Mouse (Mus musculus) ES-Bruce4 (cell line): ENCODE data around the gene Hmgn2. TPM values are rescaled to one million over a fixed set of nuclear protein-coding genes. Genes with fewer than 3 reads are reported as not detected.
"Not testable (repeated sequence)": the region's sequence is repeated elsewhere in the genome, so short reads cannot be mapped to it uniquely, and the experiment has no call there.

Source experiments
- H3K27ac ChIP-seq: 2 replicates; pipeline ENCODE4 v1.5.1; 2012; ENCODE audit warnings: low read length, inconsistent platforms; ENCODE audit not compliant: insufficient read depth
- H3K27me3 ChIP-seq: 2 replicates; pipeline ENCODE4 v1.6.1; 2012; ENCODE audit warnings: mild to moderate bottlenecking, low read length, inconsistent platforms; ENCODE audit not compliant: control insufficient read depth, poor library complexity, insufficient read depth, severe bottlenecking
- H3K36me3 ChIP-seq: 2 replicates; pipeline ENCODE4 v1.6.1; 2012; ENCODE audit warnings: inconsistent platforms, mild to moderate bottlenecking, low read length, moderate library complexity; ENCODE audit not compliant: control insufficient read depth, poor library complexity, insufficient read depth, severe bottlenecking
- H3K4me1 ChIP-seq: one replicate; pipeline ENCODE4 v1.8.1; 2011; ENCODE audit warnings: low read length; ENCODE audit not compliant: control insufficient read depth, insufficient read depth
- H3K4me3 ChIP-seq: 2 replicates; pipeline ENCODE4 v1.5.1; 2011; ENCODE audit warnings: low read depth, mild to moderate bottlenecking, low read length
- H3K9ac ChIP-seq: 2 replicates; pipeline ENCODE4 v1.6.1; 2012; ENCODE audit warnings: low read depth, mild to moderate bottlenecking, inconsistent platforms; ENCODE audit not compliant: poor library complexity, severe bottlenecking
- H3K9me3 ChIP-seq: replicated peaks from 2 replicates; pipeline ENCODE4 v1.6.1; 2012; ENCODE audit warnings: mild to moderate bottlenecking, low read length, inconsistent platforms; ENCODE audit not compliant: control insufficient read depth, poor library complexity, insufficient read depth, severe bottlenecking
- CTCF ChIP-seq: IDR thresholded peaks from one replicate; pipeline ENCODE4 v1.8.1; 2011; ENCODE audit warnings: low read depth, low read length
- EP300 ChIP-seq: IDR thresholded peaks from 2 replicates; pipeline ENCODE4 v1.6.1; 2011; ENCODE audit warnings: low read depth, low read length; ENCODE audit not compliant: insufficient read depth
- POLR2A ChIP-seq: IDR thresholded peaks from one replicate; pipeline ENCODE4 v1.8.1; 2011; ENCODE audit warnings: low read length; ENCODE audit not compliant: insufficient read depth
- polyA plus RNA-seq: library from polyadenylated mRNA; stranded (reverse); fragments of >200 nt; gene quantifications from 2 replicates; pipeline ENCODE4 v1.2.4, GENCODE M21; 2011; ENCODE audit warnings: low read depth; ENCODE audit not compliant: missing spikeins, insufficient read depth, insufficient read length

Hmgn2 gene
- polyA plus RNA-seq, 1 experiment = 257 TPM

- TF ChIP-seq EP300 = no peak
- Histone ChIP-seq H3K4me1 (no peaks in the 10 kb centered on the region), H3K4me3 (no peak overlapping the region)
Measured at GRCm38 (mm10) chr4:134001710-134002109, 33.3 kb upstream of the Hmgn2 start.

DNA sequence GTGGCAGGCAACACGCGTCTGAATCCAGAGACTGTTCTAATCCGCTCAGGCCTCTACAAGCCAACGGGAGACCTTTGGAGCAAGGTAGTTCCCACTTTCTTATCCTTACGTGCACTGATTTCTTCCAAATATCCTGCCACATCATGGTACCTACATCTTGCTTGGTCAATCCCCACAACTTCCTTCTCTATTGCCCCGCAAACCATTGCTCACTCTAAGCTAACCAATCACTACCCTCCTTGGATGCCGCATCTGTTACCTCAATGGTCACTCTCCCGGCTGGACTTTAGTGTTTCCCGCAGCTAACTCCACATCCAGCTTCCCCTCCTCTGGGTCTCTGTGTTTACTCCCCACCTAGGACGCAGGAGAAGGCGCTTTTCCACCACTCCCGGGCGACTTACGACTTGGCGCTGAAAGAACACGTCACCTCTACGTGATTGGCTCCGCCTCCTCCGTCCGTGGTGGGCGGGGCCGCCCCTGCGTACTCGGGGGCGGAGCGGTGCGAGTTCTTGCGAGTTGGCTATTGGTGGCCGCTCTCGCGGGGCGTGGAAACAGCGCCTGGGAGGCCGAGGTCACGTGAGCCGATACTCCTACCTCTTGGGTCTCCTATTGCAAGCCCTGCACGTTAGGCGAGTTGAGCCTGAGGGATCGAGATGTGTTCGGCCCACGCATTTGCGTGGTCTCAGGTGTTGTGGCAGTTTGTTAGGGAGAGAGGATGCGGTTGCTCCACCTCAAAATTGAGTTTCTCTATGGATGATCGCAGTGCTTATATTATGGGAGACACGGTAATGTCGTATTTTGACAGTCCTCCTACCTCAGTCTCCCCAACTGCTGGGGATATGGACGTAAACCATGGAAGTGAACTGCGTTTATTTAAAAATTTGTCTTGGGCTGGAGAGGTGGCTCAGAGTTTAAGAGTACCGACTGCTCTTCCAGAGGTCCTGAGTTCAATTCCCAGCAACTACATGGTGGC is 32.3 kb upstream of the Hmgn2 start, which contains the start of gene Dhdds:
Gene Dhdds, minus strand, starts transcription at position 453 of the 973 bp plus-strand sequence.
- Histone ChIP-seq H3K27ac (0 out of 2 replicates have a peak within 1 kb of the TSS, but pooled peaks have one; percentile 3), H3K27me3 (no peaks in the 10 kb centered on the region), H3K36me3 (peaks cover 24% of the 10 kb centered on the region), H3K4me1 (no peaks in the 10 kb centered on the region), H3K4me3 (peak within 1 kb of the TSS; percentile 98), H3K9ac (peak within 1 kb of the TSS; percentile 67), H3K9me3 (no peaks in the 10 kb centered on the region)
- no peak for TF ChIP-seq EP300
- peak; percentile 76 for TF ChIP-seq POLR2A

More at GRCm38 (mm10) chr4:134001710-134002109, 33.3 kb upstream of the Hmgn2 start:
- H3K9ac ChIP-seq = no peak overlapping the region
- no peaks in the 10 kb centered on the region for H3K27me3 ChIP-seq
- peaks cover 30% of the 10 kb centered on the region for H3K36me3 ChIP-seq
- no peaks in the 10 kb centered on the region for H3K9me3 ChIP-seq
- no peak overlapping the region for H3K27ac ChIP-seq

DNA sequence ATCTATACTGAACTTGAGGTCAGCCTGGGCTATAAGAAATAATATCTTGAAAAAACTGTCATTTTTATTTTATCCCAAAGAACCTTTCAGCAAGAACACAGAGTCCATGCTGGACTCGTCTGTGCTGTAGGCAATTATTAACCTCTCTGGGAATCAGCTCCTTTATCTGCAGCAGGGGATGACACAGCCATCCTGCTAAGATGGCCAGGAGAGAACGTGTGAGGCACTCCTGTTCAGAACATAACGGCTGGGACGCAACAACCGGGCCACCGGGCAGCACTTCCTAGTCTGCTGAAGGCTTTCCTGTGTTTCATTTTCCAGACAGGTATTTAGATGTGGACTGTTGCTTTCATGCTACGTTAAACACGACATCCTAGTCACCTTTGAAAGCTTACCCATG is 26.2 kb upstream of the Hmgn2 start:
- Histone ChIP-seq H3K27ac (no peak overlapping the region), H3K27me3 (no peaks in the 10 kb centered on the region), H3K9ac (no peak overlapping the region), H3K9me3 (no peaks in the 10 kb centered on the region), H3K36me3 (peaks cover 16% of the 10 kb centered on the region), H3K4me1 (no peaks in the 10 kb centered on the region), H3K4me3 (no peak overlapping the region)
- TF ChIP-seq CTCF (no peak), EP300 (no peak), POLR2A (no peak)

DNA sequence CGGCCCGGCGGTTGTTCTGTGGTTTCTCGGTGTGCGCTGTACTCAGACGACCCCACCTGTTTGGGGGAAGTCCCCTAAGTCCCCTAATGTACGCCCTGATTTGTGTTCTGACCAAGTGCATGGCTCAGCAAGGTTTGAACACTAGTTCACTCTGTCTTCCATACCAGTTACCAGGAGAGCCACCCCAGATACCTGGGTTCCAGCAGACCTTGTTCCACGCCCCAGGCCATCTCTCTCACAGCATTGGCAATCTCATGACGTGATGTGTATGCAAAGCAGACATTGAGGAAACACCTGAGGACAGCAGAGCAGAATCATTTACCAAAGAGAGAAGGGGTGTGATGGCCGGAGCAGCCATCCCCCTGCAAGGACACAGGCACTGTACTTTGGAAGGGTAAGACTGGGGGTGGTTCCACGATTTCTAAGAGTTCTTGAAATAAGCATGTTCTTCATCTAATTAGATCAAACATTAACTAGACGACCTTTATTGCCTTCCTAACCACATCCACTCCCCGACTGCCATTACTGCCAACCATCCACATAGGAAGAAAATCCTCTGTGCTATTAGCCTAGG is 22.7 kb upstream of the Hmgn2 start:
- H3K27me3 ChIP-seq = no peaks in the 10 kb centered on the region
- H3K4me3 ChIP-seq = no peak overlapping the region
- H3K36me3 ChIP-seq = peaks cover 13% of the 10 kb centered on the region
- TF ChIP-seq CTCF (no peak), POLR2A (no peak), EP300 (no peak)
- no peak overlapping the region for H3K9ac ChIP-seq
- no peak overlapping the region for H3K27ac ChIP-seq
- H3K4me1 ChIP-seq = no peaks in the 10 kb centered on the region
- no peaks in the 10 kb centered on the region for H3K9me3 ChIP-seq

DNA sequence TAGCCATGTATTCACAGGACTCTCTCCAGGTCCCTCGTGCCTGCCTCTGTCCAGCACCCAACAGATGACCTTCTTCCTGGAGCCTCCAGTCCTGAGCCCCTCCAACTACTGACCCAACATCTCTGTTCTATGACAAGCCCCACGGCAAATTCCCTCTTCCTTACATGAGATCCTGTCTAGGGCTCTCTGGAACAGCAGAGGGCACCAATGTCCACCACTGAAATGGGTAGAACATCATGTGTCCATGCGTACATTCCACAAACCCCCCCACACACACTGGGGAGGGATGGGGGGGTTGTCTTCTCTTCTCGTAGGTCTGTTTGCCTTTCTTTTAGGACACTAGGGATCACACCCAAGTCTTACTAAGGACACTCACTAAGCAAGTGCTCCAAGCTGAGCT is 21.6 kb upstream of the Hmgn2 start:
- H3K4me1 ChIP-seq = no peaks in the 10 kb centered on the region
- no peaks in the 10 kb centered on the region for H3K9me3 ChIP-seq
- H3K9ac ChIP-seq = no peak overlapping the region
- H3K36me3 ChIP-seq = peaks cover 13% of the 10 kb centered on the region
- TF ChIP-seq POLR2A (no peak), CTCF (peak; percentile 11)
- no peaks in the 10 kb centered on the region for H3K27me3 ChIP-seq
- no peak overlapping the region for H3K27ac ChIP-seq
- no peak overlapping the region for H3K4me3 ChIP-seq

DNA sequence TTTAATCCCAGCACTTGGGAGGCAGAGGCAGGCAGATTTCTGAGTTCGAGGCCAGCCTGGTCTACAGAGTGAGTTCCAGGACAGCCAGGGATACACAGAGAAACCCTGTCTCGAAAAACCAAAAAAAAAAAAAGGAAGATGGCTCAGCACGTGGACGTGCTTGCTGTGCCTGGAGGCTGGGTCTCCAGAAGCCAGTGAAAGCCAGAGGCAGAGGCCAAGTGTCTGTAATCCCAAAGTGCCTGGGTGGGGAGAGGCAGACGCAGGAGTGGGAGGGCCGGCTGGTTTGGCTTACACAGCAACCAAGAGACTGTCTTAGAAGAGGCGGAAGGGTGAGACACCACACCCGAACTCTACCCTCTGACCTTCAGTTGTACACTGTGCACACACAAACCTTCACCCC is 19.8 kb upstream of the Hmgn2 start:
- not testable (repeated sequence) for H3K4me1 ChIP-seq, H3K9ac ChIP-seq, H3K27me3 ChIP-seq, H3K4me3 ChIP-seq, H3K27ac ChIP-seq, H3K9me3 ChIP-seq
- H3K36me3 ChIP-seq = peaks cover 14% of the 10 kb centered on the region
